Mouse (Mus musculus) kidney, adult 11 months (tissue): ENCODE results near the gene Gm20481.
A peak's percentile ranks its signal among the peaks of the same experiment; 100 is the strongest.
"Not testable (repeated sequence)": the region's sequence is repeated elsewhere in the genome, so short reads cannot be mapped to it uniquely, and the experiment has no call there.

Source experiments
- DNase-seq: peaks from one replicate; pipeline ENCODE4 v3.0.0; 2022

Gm20481 gene

GRCm38 (mm10) chr17:35003022-35003838, 33.5 kb downstream of the Gm20481 start:
- no peak for DNase-seq

GRCm38 (mm10) chr17:35004075-35004717, 34.5 kb downstream of the Gm20481 start:
- DNase-seq = no peak

DNA sequence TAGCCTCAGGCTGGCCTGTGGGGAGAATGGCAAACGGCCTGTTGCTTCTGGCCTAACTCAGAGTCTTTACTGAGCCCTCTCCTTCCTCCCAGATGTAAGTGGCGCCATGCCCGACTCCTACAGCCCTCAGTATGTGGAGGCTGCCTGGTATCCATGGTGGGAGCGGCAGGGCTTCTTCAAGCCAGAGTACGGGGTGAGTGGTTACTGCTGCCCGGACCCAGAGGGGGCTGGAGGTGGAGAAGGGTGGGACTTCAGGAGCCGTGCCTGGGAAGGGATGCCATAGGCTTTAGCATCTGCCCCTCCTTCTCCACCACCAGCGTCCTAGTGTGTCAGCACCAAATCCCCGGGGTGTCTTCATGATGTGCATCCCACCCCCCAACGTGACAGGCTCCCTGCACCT, 35.4 kb downstream of the Gm20481 start:
- no peak for DNase-seq

DNA sequence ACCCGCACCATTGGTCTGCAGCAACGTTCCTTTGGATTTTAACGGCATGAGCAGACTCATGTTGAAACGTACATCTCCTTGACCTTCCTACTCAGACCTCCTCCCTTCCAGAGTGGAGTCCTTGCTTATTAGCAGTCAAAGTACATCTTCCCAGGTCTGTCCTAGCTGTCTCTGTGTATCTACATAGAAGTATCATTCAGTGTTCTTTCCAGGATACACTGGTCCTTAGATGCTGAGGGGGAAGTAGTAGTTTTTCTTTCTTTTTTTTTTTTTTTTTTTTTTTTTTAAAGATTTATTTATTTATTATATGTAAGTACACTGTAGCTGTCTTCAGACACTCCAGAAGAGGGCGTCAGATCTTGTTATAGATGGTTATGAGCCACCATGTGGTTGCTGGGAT, 36.2 kb downstream of the Gm20481 start:
- not testable (repeated sequence) for DNase-seq

DNA sequence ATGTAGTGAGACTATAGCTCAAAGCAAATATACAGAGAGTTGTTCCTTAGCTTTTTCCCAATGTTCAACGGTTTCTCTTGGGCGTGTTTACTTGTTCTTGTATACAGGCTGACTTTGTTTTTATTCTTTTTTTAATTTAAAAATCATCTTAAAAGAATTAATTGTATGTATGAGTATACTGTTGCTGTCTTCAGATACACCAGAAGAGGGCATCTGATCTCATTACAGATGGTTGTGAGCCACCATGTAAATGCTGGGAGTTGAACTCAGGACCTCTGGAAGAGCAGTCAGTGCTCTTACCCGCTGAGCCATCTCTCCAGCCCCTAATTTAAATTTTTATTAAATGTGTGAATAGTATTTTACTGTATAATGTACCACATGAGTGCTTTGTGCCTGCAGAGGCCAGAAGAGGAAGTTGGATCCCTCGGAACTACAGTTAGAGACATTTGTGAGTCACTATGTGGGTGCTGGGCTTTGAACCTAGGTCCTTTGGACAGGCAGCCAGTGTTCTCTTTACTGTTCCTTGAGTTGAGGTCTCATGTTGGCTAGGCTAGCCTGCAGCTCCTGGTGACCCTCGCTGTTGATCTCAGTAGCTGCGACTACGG, 37.8 kb downstream of the Gm20481 start:
- DNase-seq = no peak

- DNase-seq = no peak
These were observed 39.9 kb downstream of the Gm20481 start for GRCm38 (mm10) chr17:35009586-35009985.

DNA sequence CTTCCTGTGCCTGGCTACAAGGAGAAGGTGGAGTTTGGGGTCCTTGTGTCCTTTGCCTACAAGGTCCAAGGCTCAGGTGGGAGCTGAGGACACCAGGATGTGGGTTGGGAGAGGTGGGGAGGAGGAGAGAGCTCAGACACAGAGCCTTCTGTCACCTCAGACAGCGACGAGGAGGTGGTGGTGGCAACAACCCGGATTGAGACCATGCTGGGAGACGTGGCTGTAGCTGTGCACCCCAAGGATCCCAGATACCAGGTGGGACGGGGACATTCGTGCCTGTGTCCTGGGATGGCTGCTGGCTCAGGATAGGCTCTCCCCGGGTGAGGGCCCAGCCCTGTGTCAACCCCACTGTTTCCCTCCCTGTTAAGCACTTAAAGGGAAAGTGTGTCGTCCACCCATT, 41.7 kb downstream of the Gm20481 start:
- DNase-seq = no peak

DNA sequence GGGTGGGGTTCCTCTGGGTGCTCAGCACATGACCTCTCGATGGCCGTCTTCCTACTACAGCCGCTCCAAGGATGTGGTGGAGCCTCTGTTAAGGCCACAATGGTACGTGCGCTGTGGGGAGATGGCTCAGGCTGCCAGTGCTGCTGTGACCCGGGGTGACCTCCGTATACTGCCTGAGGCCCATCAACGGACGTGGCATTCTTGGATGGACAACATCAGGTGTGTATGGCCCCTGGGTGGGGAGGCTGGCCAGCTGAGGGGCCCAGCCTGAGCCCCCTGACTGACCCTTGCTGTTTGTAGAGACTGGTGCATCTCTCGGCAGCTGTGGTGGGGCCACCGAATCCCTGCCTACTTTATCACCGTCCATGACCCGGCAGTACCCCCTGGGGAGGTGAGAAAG, 42.7 kb downstream of the Gm20481 start:
- no peak for DNase-seq

DNA sequence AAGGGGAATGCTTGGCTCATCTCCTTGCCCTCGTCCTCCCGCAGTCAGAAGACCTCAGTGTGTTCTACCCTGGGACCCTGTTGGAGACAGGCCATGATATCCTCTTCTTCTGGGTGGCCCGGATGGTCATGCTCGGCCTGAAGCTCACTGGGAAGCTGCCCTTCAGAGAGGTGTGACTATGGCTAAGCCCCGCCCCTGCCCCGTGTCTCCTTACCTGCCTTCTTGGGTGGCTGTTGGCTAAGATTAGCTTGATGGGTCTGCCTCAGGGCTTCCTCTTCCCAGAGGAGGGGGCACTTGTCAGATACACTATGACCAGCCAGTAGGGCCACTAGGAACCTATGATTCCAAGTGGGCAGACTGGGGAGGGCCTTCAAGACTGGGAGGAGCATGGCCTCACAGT, 43.5 kb downstream of the Gm20481 start:
- no peak for DNase-seq

DNA sequence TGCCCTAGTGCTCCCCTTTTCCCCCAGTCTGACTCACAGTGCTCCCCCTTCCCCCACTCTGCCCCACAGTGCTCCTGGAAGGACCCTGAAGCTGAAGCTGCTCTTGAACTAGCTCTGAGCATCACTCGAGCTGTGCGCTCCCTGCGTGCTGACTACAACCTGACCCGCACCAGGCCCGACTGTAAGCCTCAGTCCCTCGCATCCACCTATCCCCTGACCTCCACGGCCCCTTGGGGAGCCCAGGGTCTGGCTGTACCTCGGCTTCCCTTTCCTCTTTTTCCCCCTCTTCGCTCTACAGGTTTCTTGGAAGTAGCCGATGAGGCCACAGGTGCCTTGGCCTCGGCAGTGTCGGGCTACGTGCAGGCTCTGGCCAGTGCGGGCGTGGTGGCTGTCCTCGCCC, 45.6 kb downstream of the Gm20481 start:
- no peak for DNase-seq

GRCm38 (mm10) chr17:35016376-35016775, 46.7 kb downstream of the Gm20481 start, which contains the start of gene Vwa7:
Gene Vwa7, plus strand, starts transcription at chr17:35016579.
- DNase-seq = peak; percentile 44

GRCm38 (mm10) chr17:35016791-35017705, 47.3 kb downstream of the Gm20481 start:
- no peak for DNase-seq

DNA sequence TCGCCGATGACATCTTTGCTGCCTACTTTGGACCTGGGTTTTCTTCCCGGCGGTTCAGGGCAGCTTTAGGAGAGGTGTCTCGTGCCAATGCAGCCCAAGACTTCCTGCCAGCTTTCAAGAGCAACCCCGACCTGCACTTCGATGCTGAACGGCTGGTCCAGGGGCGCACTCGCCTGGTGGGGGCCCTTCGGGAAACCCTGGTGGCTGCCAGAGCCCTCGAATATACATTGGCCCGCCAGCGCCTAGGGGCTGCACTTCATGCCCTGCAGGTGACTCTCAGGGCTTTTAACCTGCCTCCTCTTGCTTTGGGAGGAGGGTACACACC, 48.0 kb downstream of the Gm20481 start:
- DNase-seq = no peak

DNA sequence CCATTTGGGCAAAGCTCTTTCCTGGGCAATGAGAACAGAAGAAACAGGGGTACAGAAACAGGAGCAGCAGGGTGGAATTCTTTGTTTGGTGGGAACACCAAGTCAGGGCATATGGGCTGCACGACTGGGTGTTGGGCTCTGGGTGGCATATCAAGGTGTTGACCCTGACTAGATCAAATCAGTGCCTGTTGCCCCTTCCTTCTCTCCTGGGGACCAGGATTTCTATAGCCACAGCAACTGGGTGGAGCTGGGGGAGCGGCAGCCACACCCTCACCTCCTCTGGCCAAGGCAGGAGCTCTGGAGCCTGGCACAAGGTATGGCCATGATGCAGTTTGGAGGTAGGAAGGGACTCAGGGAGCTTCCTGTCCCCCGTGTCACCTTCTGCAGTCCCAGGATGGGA, 48.5 kb downstream of the Gm20481 start:
- no peak for DNase-seq

DNA sequence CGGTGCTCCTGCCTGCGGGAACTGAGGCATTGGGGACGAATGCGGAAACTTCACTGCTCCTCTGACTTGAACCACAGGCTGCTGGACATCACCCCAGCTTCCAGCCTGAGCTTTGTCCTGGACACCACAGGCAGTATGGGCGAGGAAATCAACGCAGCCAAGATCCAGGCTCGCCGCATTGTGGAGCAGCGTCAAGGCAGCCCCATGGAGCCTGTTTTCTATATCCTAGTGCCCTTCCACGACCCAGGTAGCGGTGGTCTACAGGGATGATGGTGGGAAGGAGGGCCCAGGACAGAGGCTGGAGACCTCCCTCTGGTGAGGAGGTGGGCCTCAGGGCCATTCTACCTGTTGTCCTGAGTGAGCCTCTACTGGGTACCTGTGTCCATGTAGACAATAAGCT, 50.2 kb downstream of the Gm20481 start:
- DNase-seq = no peak

GRCm38 (mm10) chr17:35020551-35020950, 50.8 kb downstream of the Gm20481 start:
- DNase-seq = no peak

- DNase-seq = peak; percentile 74
These were observed 51.6 kb downstream of the Gm20481 start for GRCm38 (mm10) chr17:35021163-35021808.
